Mouse (Mus musculus): ENCODE results near the gene Dab1.

Dab1 gene

GRCm38 (mm10) chr4:104448199-104448598 is 829.0 kb downstream of the Dab1 start:
- DNase-seq (ENCODE audit: low spot score) = no peak

GRCm38 (mm10) chr4:104450645-104451044 is 831.5 kb downstream of the Dab1 start:
- no peak for DNase-seq (ENCODE audit: low spot score)

GRCm38 (mm10) chr4:104452587-104452986 is 833.4 kb downstream of the Dab1 start:
- peak; percentile 59 for DNase-seq (ENCODE audit: low spot score)

GRCm38 (mm10) chr4:104455151-104455550 is 836.0 kb downstream of the Dab1 start:
- no peak for DNase-seq (ENCODE audit: low spot score)

GRCm38 (mm10) chr4:104455760-104456159 is 836.6 kb downstream of the Dab1 start:
- no peak for DNase-seq (ENCODE audit: low spot score)

GRCm38 (mm10) chr4:104456173-104456873 is 837.2 kb downstream of the Dab1 start:
- no peak for DNase-seq (ENCODE audit: low spot score)

- DNase-seq (ENCODE audit: low spot score) = no peak
These were observed 839.6 kb downstream of the Dab1 start for GRCm38 (mm10) chr4:104458726-104459125.

- DNase-seq (ENCODE audit: low spot score) = no peak
These were observed 842.2 kb downstream of the Dab1 start for GRCm38 (mm10) chr4:104461106-104462011.

GRCm38 (mm10) chr4:104462932-104463780 is 844.0 kb downstream of the Dab1 start:
- no peak for DNase-seq (ENCODE audit: low spot score)

- DNase-seq (ENCODE audit: low spot score) = no peak
These were observed 844.6 kb downstream of the Dab1 start for GRCm38 (mm10) chr4:104463781-104464170.

GRCm38 (mm10) chr4:104465594-104465993 is 846.4 kb downstream of the Dab1 start:
- no peak for DNase-seq (ENCODE audit: low spot score)

- no peak for DNase-seq (ENCODE audit: low spot score)
These were observed 849.5 kb downstream of the Dab1 start for GRCm38 (mm10) chr4:104468666-104469065.

- DNase-seq (ENCODE audit: low spot score) = no peak
These were observed 853.8 kb downstream of the Dab1 start for GRCm38 (mm10) chr4:104472915-104473314.

GRCm38 (mm10) chr4:104476841-104477240 is 857.7 kb downstream of the Dab1 start:
- DNase-seq (ENCODE audit: low spot score) = no peak

GRCm38 (mm10) chr4:104483948-104484347 is 864.8 kb downstream of the Dab1 start:
- no peak for DNase-seq (ENCODE audit: low spot score)

GRCm38 (mm10) chr4:104497221-104497620 is 878.1 kb downstream of the Dab1 start:
- DNase-seq (ENCODE audit: low spot score) = no peak

GRCm38 (mm10) chr4:104500112-104500511 is 881.0 kb downstream of the Dab1 start:
- DNase-seq (ENCODE audit: low spot score) = no peak

GRCm38 (mm10) chr4:104500646-104501045 is 881.5 kb downstream of the Dab1 start:
- DNase-seq (ENCODE audit: low spot score) = no peak

GRCm38 (mm10) chr4:104501245-104501644 is 882.1 kb downstream of the Dab1 start:
- DNase-seq (ENCODE audit: low spot score) = no peak

GRCm38 (mm10) chr4:104504916-104505315 is 885.8 kb downstream of the Dab1 start:
- DNase-seq (ENCODE audit: low spot score) = no peak

GRCm38 (mm10) chr4:104509230-104509985 is 890.2 kb downstream of the Dab1 start:
- DNase-seq (ENCODE audit: low spot score) = no peak
